7 mouse cellular contexts compared by ENCODE assay signal in genomic region chr5:92924851-92925477, GRCm38 (mm10).
A peak's percentile ranks its signal among the peaks of the same experiment; 100 is the strongest.
DNase-seq lines count a peak whose midpoint lies in the region; ATAC-seq and TF ChIP-seq lines count a peak whose summit lies in the region.

No protein-coding gene starts in this region.

- H3K36me3 ChIP-seq in forebrain, postnatal 0 days (ENCODE audit: insufficient read depth) = no peaks in the 10 kb centered on the region
- no peaks in the 10 kb centered on the region for H3K36me3 ChIP-seq in liver, embryonic 12.5 days
- 0 out of 2 replicates have a peak, but pooled peaks cover 2% of the 10 kb centered on the region for H3K36me3 ChIP-seq in neural tube, embryonic 11.5 days (ENCODE audit: control insufficient read depth, insufficient read depth, low read length)

- no peak overlapping the region for H3K9ac ChIP-seq in forebrain, postnatal 0 days
- H3K9ac ChIP-seq in liver, embryonic 12.5 days = no peak overlapping the region
- H3K9ac ChIP-seq in neural tube, embryonic 11.5 days (ENCODE audit: low read length) = no peak overlapping the region

- DNase-seq in embryo, embryonic 10 days (ENCODE audit: low spot score) = peak; percentile 68
- DNase-seq in forebrain, postnatal 0 days = no peak
- peak; percentile 21 for DNase-seq in induced T-regulatory cell, adult 2 months (ENCODE audit: low read depth)
- DNase-seq in neural tube, embryonic 11.5 days (ENCODE audit: low spot score) = peak; percentile 46
- no peak for DNase-seq in cerebellum, postnatal 4 days (ENCODE audit: low spot score in 2 of 2)
- no peak for DNase-seq in frontal cortex, postnatal 14 days (ENCODE audit: low spot score in 2 of 2)

- H3K27me3 ChIP-seq in forebrain, postnatal 0 days (ENCODE audit: insufficient read depth, low read length) = no peaks in the 10 kb centered on the region
- no peaks in the 10 kb centered on the region for H3K27me3 ChIP-seq in liver, embryonic 12.5 days (replicated peaks)
- no peaks in the 10 kb centered on the region for H3K27me3 ChIP-seq in neural tube, embryonic 11.5 days (ENCODE audit: control insufficient read depth, insufficient read depth, low read length)

- H3K4me3 ChIP-seq in forebrain, postnatal 0 days (ENCODE audit: low read depth, low read length) = no peak overlapping the region
- peak overlapping the region; percentile 11; the same call in 1 of the 2 replicates for H3K4me3 ChIP-seq in liver, embryonic 12.5 days
- no peak overlapping the region for H3K4me3 ChIP-seq in neural tube, embryonic 11.5 days (ENCODE audit: low read depth, low read length)

- H3K4me1 ChIP-seq in forebrain, postnatal 0 days (ENCODE audit: insufficient read depth) = no peaks in the 10 kb centered on the region
- H3K4me1 ChIP-seq in liver, embryonic 12.5 days = peaks cover 14% of the 10 kb centered on the region
- peaks cover 3% of the 10 kb centered on the region; the same call in 1 of the 2 replicates for H3K4me1 ChIP-seq in neural tube, embryonic 11.5 days (ENCODE audit: control insufficient read depth, insufficient read depth, low read length)

- no peak overlapping the region for H3K4me2 ChIP-seq in forebrain, postnatal 0 days (ENCODE audit: low read depth)
- peak overlapping the region; percentile 49 for H3K4me2 ChIP-seq in liver, embryonic 12.5 days
- peak overlapping the region; percentile 21 for H3K4me2 ChIP-seq in neural tube, embryonic 11.5 days (ENCODE audit: low read depth)

- TF ChIP-seq CTCF in forebrain, postnatal 0 days (IDR thresholded peaks at IDR 0.05; ENCODE audit: low read depth) = no peak

- H3K9me3 ChIP-seq in forebrain, postnatal 0 days (ENCODE audit: low read length) = no peaks in the 10 kb centered on the region
- H3K9me3 ChIP-seq in liver, embryonic 12.5 days (replicated peaks) = no peaks in the 10 kb centered on the region
- H3K9me3 ChIP-seq in neural tube, embryonic 11.5 days (ENCODE audit: control insufficient read depth, low read length) = no peaks in the 10 kb centered on the region

- WGBS in forebrain, postnatal 0 days = 19% methylated on average over 17 of the region's 17 CpGs
- 6% methylated on average over 17 of the region's 17 CpGs for WGBS in liver, embryonic 12.5 days (ENCODE audit: insufficient replicate concordance)
- WGBS in neural tube, embryonic 11.5 days = 9% methylated on average over 17 of the region's 17 CpGs

- ATAC-seq in forebrain, postnatal 0 days = peak; percentile 12; the same call in 1 of the 2 replicates
- peak; percentile 67 for ATAC-seq in liver, embryonic 12.5 days
- peak; percentile 23; the same call in 1 of the 2 replicates for ATAC-seq in neural tube, embryonic 11.5 days (ENCODE audit: insufficient read depth, low FRiP score, low TSS enrichment)

- no peak overlapping the region for H3K27ac ChIP-seq in forebrain, postnatal 0 days (ENCODE audit: low read depth, low read length)
- no peak overlapping the region for H3K27ac ChIP-seq in liver, embryonic 12.5 days
- H3K27ac ChIP-seq in neural tube, embryonic 11.5 days (ENCODE audit: low read depth, low read length) = no peak overlapping the region

Comparison
In these comparisons a context has a peak if more than half of its experiments do, and no peak if none do; other contexts are left out.
1. DNase-seq: peak in embryo, embryonic 10 days (single experiment), induced T-regulatory cell, adult 2 months (single experiment) and neural tube, embryonic 11.5 days (single experiment); none in forebrain, postnatal 0 days (single experiment), cerebellum, postnatal 4 days (0 of 2) and frontal cortex, postnatal 14 days (0 of 2).
2. ATAC-seq: peak in every context shown above with its lines; median percentile 67 in liver, embryonic 12.5 days; 23 in neural tube, embryonic 11.5 days; 12 in forebrain, postnatal 0 days.